In genomic region chr11:96947849-96948248, GRCm38 (mm10) we compare ENCODE assay signal across 18 mouse cellular contexts. TPM values are rescaled to one million over a fixed set of nuclear protein-coding genes. Genes with fewer than 3 reads are reported as not detected.
DNase-seq lines count a peak whose midpoint lies in the region; ATAC-seq and TF ChIP-seq lines count a peak whose summit lies in the region.
"Had no signal": no experiment of that assay in that cellular context is flagged by ENCODE, and none has a peak within 500 bp of the region (broad histone marks: within the 10 kb centered on the region; RNA-seq: fewer than 3 reads in every experiment).

No protein-coding gene starts in this region.

- 0 out of 2 replicates have a peak overlapping the region, but pooled peaks have one; percentile 12 for H3K9ac ChIP-seq in heart, embryonic 11.5 days (ENCODE audit: low read depth, low read length)
- no peak overlapping the region for H3K9ac ChIP-seq in heart, adult 2 months (ENCODE audit: low read depth, low read length)
- peak overlapping the region; percentile 87 for H3K9ac ChIP-seq in liver, embryonic 13.5 days
- H3K9ac ChIP-seq: limb, embryonic 13.5 days; neural tube, embryonic 15.5 days had no signal

- H3K4me1 ChIP-seq in heart, embryonic 11.5 days (ENCODE audit: control insufficient read depth, insufficient read depth, low read length) = 0 out of 2 replicates have a peak, but pooled peaks cover 5% of the 10 kb centered on the region
- H3K4me1 ChIP-seq in heart, adult 2 months (ENCODE audit: control insufficient read depth, insufficient read depth, low read length) = peaks cover 2% of the 10 kb centered on the region; the same call in 1 of the 2 replicates
- peaks cover 89% of the 10 kb centered on the region for H3K4me1 ChIP-seq in liver, embryonic 13.5 days (replicated peaks)

- TF ChIP-seq POLR2A in heart, adult 2 months (IDR thresholded peaks at IDR 0.05; ENCODE audit: insufficient read depth, low read depth, low read length) = no peak

- no peak overlapping the region for H3K4me3 ChIP-seq in heart, embryonic 11.5 days (ENCODE audit: low read depth, low read length)
- H3K4me3 ChIP-seq in heart, adult 2 months = no peak overlapping the region
- peak overlapping the region; percentile 80 for H3K4me3 ChIP-seq in liver, embryonic 13.5 days (replicated peaks)
- H3K4me3 ChIP-seq: limb, embryonic 13.5 days; neural tube, embryonic 15.5 days had no signal

- ATAC-seq in heart, embryonic 11.5 days (replicated peaks; ENCODE audit: insufficient number of reproducible peaks, low FRiP score, low TSS enrichment) = peak; percentile 50
- peak; percentile 75 for ATAC-seq in liver, embryonic 13.5 days (ENCODE audit: low read depth)
- ATAC-seq: inflammation-experienced regulatory T-cells, adult 6 months had no signal

- no peaks in the 10 kb centered on the region for H3K79me2 ChIP-seq in heart, adult 2 months (replicated peaks; ENCODE audit: control insufficient read depth, insufficient read depth, low read length)

- intact Hi-C loops in heart, adult 2 months (cut with DNase I) = no loop called here
- intact Hi-C loops in left cerebral cortex, postnatal 10 days (cut with DNase I) = no loop called here

- peaks cover 6% of the 10 kb centered on the region for H3K36me3 ChIP-seq in heart, embryonic 11.5 days (ENCODE audit: control insufficient read depth, insufficient read depth, low read length)
- H3K36me3 ChIP-seq in heart, adult 2 months (ENCODE audit: control insufficient read depth, insufficient read depth, low read length) = no peaks in the 10 kb centered on the region
- H3K36me3 ChIP-seq in liver, embryonic 13.5 days = peaks cover 48% of the 10 kb centered on the region

- DNase-seq in heart, adult 2 months = no peak
- peak; percentile 49 for DNase-seq in thymus, postnatal 4 days
- DNase-seq in thymus, postnatal 25 days = no peak
- peak; percentile 91 for DNase-seq in liver, embryonic 13.5 days
- no peak for DNase-seq in testis, postnatal 10 days (ENCODE audit: low spot score)
- no peak for DNase-seq in MN1 (ENCODE audit: low spot score)
- DNase-seq in left cerebral cortex, postnatal 10 days (ENCODE audit: extremely low spot score in 1 of 2, low spot score in 2 of 2) = no peak
- DNase-seq: gastrocnemius, postnatal 36 days; heart, postnatal 4 days; kidney, postnatal 14 days had no signal

- no peak for TF ChIP-seq CTCF in heart, adult 2 months (IDR thresholded peaks at IDR 0.05)

- no peak for TF ChIP-seq EP300 in heart, adult 2 months (IDR thresholded peaks at IDR 0.05; ENCODE audit: insufficient read depth, low read depth, low read length)

- WGBS in heart, embryonic 11.5 days (ENCODE audit: insufficient replicate concordance) = 64% methylated on average over 4 of the region's 4 CpGs
- 65% methylated on average over 4 of the region's 4 CpGs for WGBS in heart, adult 2 months
- WGBS in liver, embryonic 13.5 days (ENCODE audit: insufficient replicate concordance) = 19% methylated on average over 4 of the region's 4 CpGs

- H3K27ac ChIP-seq in heart, embryonic 11.5 days (ENCODE audit: low read depth, low read length) = peak overlapping the region; percentile 62
- H3K27ac ChIP-seq in heart, adult 2 months = no peak overlapping the region
- H3K27ac ChIP-seq in liver, embryonic 13.5 days = peak overlapping the region; percentile 99
- H3K27ac ChIP-seq: limb, embryonic 13.5 days; macrophage; neural tube, embryonic 15.5 days had no signal

- H3K9me3 ChIP-seq in heart, embryonic 11.5 days (replicated peaks; ENCODE audit: control insufficient read depth, low read length) = no peaks in the 10 kb centered on the region
- H3K9me3 ChIP-seq in liver, embryonic 13.5 days (replicated peaks) = no peaks in the 10 kb centered on the region
- H3K9me3 ChIP-seq: limb, embryonic 13.5 days; neural tube, embryonic 15.5 days had no signal

- no peaks in the 10 kb centered on the region for H3K27me3 ChIP-seq in heart, embryonic 11.5 days (ENCODE audit: control insufficient read depth, insufficient read depth, low read length)
- H3K27me3 ChIP-seq in heart, adult 2 months (ENCODE audit: control insufficient read depth, insufficient read depth, low read length) = no peaks in the 10 kb centered on the region
- no peaks in the 10 kb centered on the region for H3K27me3 ChIP-seq in liver, embryonic 13.5 days
- H3K27me3 ChIP-seq: limb, embryonic 13.5 days; neural tube, embryonic 15.5 days had no signal

- peak overlapping the region; percentile 40 for H3K4me2 ChIP-seq in heart, embryonic 11.5 days
- H3K4me2 ChIP-seq in liver, embryonic 13.5 days = peak overlapping the region; percentile 95
- H3K4me2 ChIP-seq: limb, embryonic 13.5 days; neural tube, embryonic 15.5 days had no signal

RNA-seq across cellular contexts. Expression of gene Pnpo, which starts 4.1 kb away (rescaled TPM):
- 63.9 and 68.0 TPM in 2 replicates for polyA plus RNA-seq in heart, embryonic 11.5 days (2014; fragmentation: Nextera tagmentation; extraction: Ambion mirVana)
- total RNA-seq in heart, adult 2 months (2021) = 10 to 100 TPM; 12.9 to 13.0 TPM
- polyA plus RNA-seq in heart, adult 2 months (2012; rRNA removed) = 21.3 and 22.0 TPM in 2 replicates
- polyA plus RNA-seq in liver, embryonic 13.5 days (2015; fragmentation: Nextera tagmentation; extraction: Ambion mirVana) = 652 and 660 TPM in 2 replicates
- total RNA-seq in left cerebral cortex, postnatal 10 days (2021) = 10 to 100 TPM; 30.9 to 32.6 TPM

RNA-seq across cellular contexts. Expression of gene Prr15l, which starts 19.9 kb away (rescaled TPM):
- polyA plus RNA-seq in heart, embryonic 11.5 days (2014; fragmentation: Nextera tagmentation; extraction: Ambion mirVana) = 0.23 and 0.50 TPM in 2 replicates
- 1 to 10 TPM in 1 of 2 experiments, under 1 TPM in 1; 0.93 to 2.1 TPM for total RNA-seq in heart, adult 2 months (2021)
- polyA plus RNA-seq in heart, adult 2 months (2012; rRNA removed) = 0.70 and 2.5 TPM in 2 replicates
- polyA plus RNA-seq in liver, embryonic 13.5 days (2015; fragmentation: Nextera tagmentation; extraction: Ambion mirVana) = 4.4 and 5.2 TPM in 2 replicates
- not detected for total RNA-seq in left cerebral cortex, postnatal 10 days (2021)
- total RNA-seq: gastrocnemius, postnatal 36 days; layer of hippocampus, postnatal 25 days; monocyte, adult 5-6 weeks had no signal
- polyA plus RNA-seq: cortical plate, adult 2 months; macrophage had no signal

RNA-seq across cellular contexts. Expression of gene Cdk5rap3, which starts 31.6 kb away (rescaled TPM):
- polyA plus RNA-seq in heart, embryonic 11.5 days (2014; fragmentation: Nextera tagmentation; extraction: Ambion mirVana) = 52.5 and 60.2 TPM in 2 replicates
- total RNA-seq in heart, adult 2 months (2021) = 10 to 100 TPM; 17.4 to 25.2 TPM
- polyA plus RNA-seq in heart, adult 2 months (2012; rRNA removed) = 13.8 and 17.5 TPM in 2 replicates
- 39.6 and 44.4 TPM in 2 replicates for polyA plus RNA-seq in liver, embryonic 13.5 days (2015; fragmentation: Nextera tagmentation; extraction: Ambion mirVana)
- total RNA-seq in left cerebral cortex, postnatal 10 days (2021) = 10 to 100 TPM; 50.5 to 52.5 TPM

RNA-seq across cellular contexts. Expression of gene Sp2, which starts 34.9 kb away (rescaled TPM):
- polyA plus RNA-seq in heart, embryonic 11.5 days (2014; fragmentation: Nextera tagmentation; extraction: Ambion mirVana) = 17.3 and 17.9 TPM in 2 replicates
- 10 to 100 TPM; 10.4 to 12.4 TPM for total RNA-seq in heart, adult 2 months (2021)
- 10.3 and 12.3 TPM in 2 replicates for polyA plus RNA-seq in heart, adult 2 months (2012; rRNA removed)
- polyA plus RNA-seq in liver, embryonic 13.5 days (2015; fragmentation: Nextera tagmentation; extraction: Ambion mirVana) = 13.0 and 15.3 TPM in 2 replicates
- 10 to 100 TPM in 1 of 2 experiments, 1 to 10 TPM in 1; 9.9 to 10.7 TPM for total RNA-seq in left cerebral cortex, postnatal 10 days (2021)

Comparison
In these comparisons a context has a peak if more than half of its experiments do, and no peak if none do; other contexts are left out.
1. DNase-seq: peak in thymus, postnatal 4 days (single experiment) and liver, embryonic 13.5 days (single experiment); none in heart, adult 2 months (0 of 2), thymus, postnatal 25 days (single experiment), testis, postnatal 10 days (single experiment), MN1 (single experiment) and left cerebral cortex, postnatal 10 days (0 of 2).